Mouse (Mus musculus) G1E (cell line): ENCODE results near the gene Slc39a10.

Source experiments
- CTCF ChIP-seq: IDR thresholded peaks from 2 replicates; pipeline ENCODE4 v1.5.1; 2012; ENCODE audit warnings: low read depth, low read length, inconsistent platforms, mixed read lengths
- GATA1 ChIP-seq: IDR thresholded peaks from 2 replicates; pipeline ENCODE4 v1.6.1; 2012; ENCODE audit warnings: borderline replicate concordance, low read length, inconsistent platforms, mixed read lengths
- GATA2 ChIP-seq: IDR thresholded peaks from 2 replicates; pipeline ENCODE4 v1.6.1; 2012; ENCODE audit warnings: low read depth, low read length, inconsistent platforms, borderline replicate concordance
- POLR2AphosphoS5 ChIP-seq: IDR thresholded peaks from 2 replicates; pipeline ENCODE4 v1.6.1; 2012; ENCODE audit warnings: low read depth, low read length, inconsistent platforms; ENCODE audit not compliant: insufficient replicate concordance
- TAL1 ChIP-seq: conservative IDR thresholded peaks from 2 replicates; pipeline ENCODE4 v1.6.1; 2012; ENCODE audit warnings: low read depth, low read length, inconsistent platforms, mixed read lengths

GRCm38 (mm10) chr1:46843406-46843805, 49.2 kb downstream of the Slc39a10 start:
- TF ChIP-seq CTCF (no peak), GATA1 (no peak), TAL1 (no peak), POLR2AphosphoS5 (no peak), GATA2 (no peak)
